Mouse (Mus musculus): ENCODE data around the gene Ppdpf. TPM values are rescaled to one million over a fixed set of nuclear protein-coding genes. Genes with fewer than 3 reads are reported as not detected.
"Not testable (repeated sequence)": the region's sequence is repeated elsewhere in the genome, so short reads cannot be mapped to it uniquely, and the experiment has no call there.

The Ppdpf gene
- polyA plus RNA-seq, 1 experiment from 2014 or later: 264 TPM

DNA sequence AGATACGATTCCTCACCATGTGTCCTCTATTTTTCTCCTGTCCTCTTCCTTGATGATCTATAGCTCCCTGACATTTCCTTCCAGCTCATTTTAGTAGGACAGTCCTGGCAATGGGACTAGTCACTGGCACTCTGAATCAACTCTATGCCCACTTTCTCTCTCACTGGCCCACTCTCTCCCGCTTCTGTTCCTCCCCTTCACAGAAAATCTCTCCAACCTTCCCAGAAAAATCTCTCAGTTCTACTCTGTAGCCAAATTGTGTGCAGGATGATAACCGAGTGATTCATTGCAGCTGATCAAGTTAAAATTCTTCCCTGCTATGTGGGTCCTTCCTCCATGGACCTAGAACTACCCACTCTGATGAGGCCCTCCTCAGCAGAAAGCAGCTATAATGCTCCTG, 12.4 kb upstream of the Ppdpf start:
- Histone ChIP-seq H3K27ac (no peak overlapping the region), H3K4me2 (replicated peaks) (no peak overlapping the region), H3K9ac (no peak overlapping the region), H3K4me3 (replicated peaks) (no peak overlapping the region), H3K27me3 (replicated peaks) (no peaks in the 10 kb centered on the region), H3K4me1 (replicated peaks) (no peaks in the 10 kb centered on the region), H3K36me3 (no peaks in the 10 kb centered on the region), H3K9me3 (no peaks in the 10 kb centered on the region)
- 82% methylated on average over 3 of the region's 3 CpGs for WGBS
- no peak for ATAC-seq

DNA sequence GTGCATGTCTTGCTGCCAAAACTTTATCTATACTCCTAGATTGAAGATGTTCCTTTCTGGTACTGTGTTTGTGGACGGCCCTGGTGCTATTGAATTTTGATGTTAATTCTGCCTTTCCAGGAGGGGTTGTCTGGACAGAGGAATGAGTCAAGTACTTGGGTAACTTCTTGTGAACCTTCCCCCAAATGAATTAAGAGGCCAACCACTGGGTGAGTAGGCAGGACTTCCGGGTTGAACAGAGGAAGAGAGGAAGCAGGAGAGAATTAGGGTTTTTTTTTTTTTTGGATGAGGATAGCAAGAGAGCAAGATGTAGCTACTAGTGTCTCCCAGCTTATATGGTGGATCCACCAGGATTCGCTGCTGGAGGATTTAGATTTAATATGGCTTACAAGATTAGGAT, 9.0 kb upstream of the Ppdpf start:
- H3K4me2 ChIP-seq (replicated peaks): no peak overlapping the region
- ATAC-seq: no peak
- H3K4me1 ChIP-seq (replicated peaks): no peaks in the 10 kb centered on the region
- no peaks in the 10 kb centered on the region for H3K27me3 ChIP-seq (replicated peaks)
- no peaks in the 10 kb centered on the region for H3K9me3 ChIP-seq
- H3K27ac ChIP-seq: no peak overlapping the region
- 77% methylated on average over 3 of the region's 3 CpGs for WGBS
- H3K4me3 ChIP-seq (replicated peaks): no peak overlapping the region
- no peaks in the 10 kb centered on the region for H3K36me3 ChIP-seq
- H3K9ac ChIP-seq: no peak overlapping the region

DNA sequence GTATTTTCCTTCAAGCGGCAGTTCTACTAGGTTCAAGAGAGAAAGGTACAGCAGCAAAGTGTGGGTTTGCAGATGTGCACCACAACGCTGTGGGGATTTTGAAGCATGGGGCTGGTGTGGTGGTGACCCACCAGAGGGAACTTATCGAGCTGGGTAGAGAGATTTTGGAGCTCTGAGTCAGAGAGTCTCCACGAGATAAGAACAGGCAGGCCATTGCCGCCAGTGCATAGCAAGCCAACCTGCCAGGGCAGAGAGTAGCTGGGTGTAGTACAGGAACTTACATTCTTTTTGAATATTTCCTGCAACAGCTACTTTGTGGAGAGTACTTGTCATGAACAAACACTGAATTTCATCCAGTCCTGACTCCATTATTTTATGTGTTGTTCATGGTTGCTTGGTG, 8.6 kb upstream of the Ppdpf start:
- no peaks in the 10 kb centered on the region for H3K4me1 ChIP-seq (replicated peaks)
- H3K27ac ChIP-seq: no peak overlapping the region
- no peak overlapping the region for H3K4me3 ChIP-seq (replicated peaks)
- H3K9ac ChIP-seq: no peak overlapping the region
- WGBS: 81% methylated on average over 5 of the region's 5 CpGs
- ATAC-seq: no peak
- H3K4me2 ChIP-seq (replicated peaks): no peak overlapping the region
- no peaks in the 10 kb centered on the region for H3K36me3 ChIP-seq
- H3K27me3 ChIP-seq (replicated peaks): no peaks in the 10 kb centered on the region
- no peaks in the 10 kb centered on the region for H3K9me3 ChIP-seq

DNA sequence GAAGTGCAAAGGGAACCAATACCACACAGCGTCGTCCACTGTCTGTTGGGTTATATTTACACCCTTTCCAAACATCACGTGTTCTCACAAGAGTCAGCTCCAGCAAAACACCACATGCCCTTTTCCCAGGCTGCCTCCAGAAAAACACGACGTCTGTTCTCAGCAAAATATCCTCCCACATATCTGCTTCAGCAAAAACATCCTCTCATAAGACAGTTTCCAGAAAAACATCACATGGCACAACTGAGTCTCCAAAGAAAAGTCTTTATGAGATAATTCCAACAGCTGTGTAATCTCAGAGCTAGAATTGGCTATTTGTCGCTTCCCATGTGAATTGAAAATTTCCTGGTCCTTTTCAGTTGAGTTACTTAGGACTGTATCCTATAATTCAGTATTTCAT, 6.1 kb upstream of the Ppdpf start:
- H3K27ac ChIP-seq: no peak overlapping the region
- H3K27me3 ChIP-seq (replicated peaks): no peaks in the 10 kb centered on the region
- H3K4me2 ChIP-seq (replicated peaks): no peak overlapping the region
- no peak overlapping the region for H3K4me3 ChIP-seq (replicated peaks)
- 69% methylated on average over 6 of the region's 6 CpGs for WGBS
- ATAC-seq: no peak
- no peaks in the 10 kb centered on the region for H3K36me3 ChIP-seq
- H3K9ac ChIP-seq: no peak overlapping the region
- H3K9me3 ChIP-seq: no peaks in the 10 kb centered on the region
- no peaks in the 10 kb centered on the region for H3K4me1 ChIP-seq (replicated peaks)

DNA sequence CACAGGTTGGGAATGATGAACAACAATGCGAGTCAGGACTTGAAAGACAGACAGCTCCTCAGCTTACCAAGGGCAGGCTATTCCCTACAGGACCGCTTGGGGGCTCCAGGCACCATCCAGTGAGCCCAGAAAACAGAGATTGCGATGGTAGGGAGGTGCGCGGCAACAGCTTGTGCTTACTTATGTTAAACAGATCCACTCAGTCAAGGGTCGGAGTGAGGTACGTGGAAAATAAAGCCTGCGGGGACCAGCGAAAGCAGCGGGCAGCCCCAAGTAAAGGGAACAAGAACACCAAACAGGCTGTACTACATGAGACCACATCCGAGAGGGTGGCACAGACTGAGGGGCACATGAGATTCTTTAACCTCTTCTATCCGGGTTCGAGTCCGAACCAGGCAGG, 412 bp upstream of the Ppdpf start:
- Histone ChIP-seq H3K4me3 (replicated peaks) (peak overlapping the region; percentile 77), H3K36me3 (no peaks in the 10 kb centered on the region), H3K27ac (peak overlapping the region; percentile 95), H3K27me3 (replicated peaks) (no peaks in the 10 kb centered on the region), H3K9ac (peak overlapping the region; percentile 80), H3K9me3 (no peaks in the 10 kb centered on the region), H3K4me2 (replicated peaks) (peak overlapping the region; percentile 90), H3K4me1 (replicated peaks) (peaks cover 8% of the 10 kb centered on the region)
- peak; percentile 89 for ATAC-seq
- WGBS: under 1% methylated on average over 14 of the region's 14 CpGs

DNA sequence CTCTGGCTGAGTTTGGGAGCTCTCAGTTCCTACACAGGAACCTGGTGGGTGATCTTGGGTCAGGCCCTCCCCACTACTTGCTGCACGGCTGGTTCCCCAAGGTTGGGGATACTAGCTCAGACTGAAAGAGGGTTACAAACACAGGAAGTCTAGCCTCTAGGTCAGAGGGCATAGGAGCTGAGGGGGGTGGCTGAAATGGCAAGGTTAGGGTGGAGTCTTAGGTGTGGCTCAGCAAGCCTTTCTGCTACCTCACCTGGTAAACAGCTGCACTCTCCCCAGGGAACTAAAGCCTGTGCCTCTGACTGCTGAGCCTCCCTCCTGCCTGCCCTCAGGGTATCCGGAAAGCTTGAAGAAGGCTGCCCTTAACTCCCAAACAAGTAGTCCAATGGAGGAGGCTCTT, 1.6 kb downstream of the Ppdpf start:
- peak overlapping the region; percentile 58 for H3K27ac ChIP-seq

DNA sequence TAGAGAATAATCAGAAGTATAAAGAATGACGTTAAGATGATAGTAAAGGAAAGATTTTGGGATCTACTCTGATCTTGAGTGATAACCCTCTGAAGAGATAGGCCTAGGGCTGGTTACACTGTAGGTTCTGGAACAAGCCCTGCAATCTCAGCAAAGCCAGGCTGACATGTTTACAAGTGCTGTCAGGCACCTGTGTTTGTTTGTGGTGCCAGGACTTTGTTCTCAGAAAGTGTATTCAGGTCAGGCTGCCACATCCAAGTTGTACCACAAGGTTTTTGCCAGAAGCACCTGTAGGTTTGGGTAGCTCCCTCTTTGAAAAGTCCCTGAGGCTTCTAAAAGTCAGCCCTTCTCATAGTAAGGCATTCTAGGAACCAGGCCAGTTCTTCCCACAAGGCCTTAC, 2.3 kb downstream of the Ppdpf start:
- Histone ChIP-seq H3K9ac (no peak overlapping the region), H3K4me3 (replicated peaks) (no peak overlapping the region), H3K4me2 (replicated peaks) (no peak overlapping the region), H3K27ac (no peak overlapping the region), H3K9me3 (no peaks in the 10 kb centered on the region), H3K27me3 (replicated peaks) (no peaks in the 10 kb centered on the region), H3K4me1 (replicated peaks) (peaks cover 8% of the 10 kb centered on the region), H3K36me3 (no peaks in the 10 kb centered on the region)
- ATAC-seq: no peak
- 85% methylated on average over 1 of the region's 1 CpGs for WGBS

More for the DNA sequence above, 1.6 kb downstream of the Ppdpf start:
- ATAC-seq: peak; percentile 1; the same call in 1 of the 2 replicates
- Histone ChIP-seq H3K4me3 (replicated peaks) (peak overlapping the region; percentile 77), H3K9ac (no peak overlapping the region), H3K9me3 (no peaks in the 10 kb centered on the region), H3K27me3 (replicated peaks) (no peaks in the 10 kb centered on the region), H3K36me3 (no peaks in the 10 kb centered on the region), H3K4me2 (replicated peaks) (peak overlapping the region; percentile 90), H3K4me1 (replicated peaks) (peaks cover 8% of the 10 kb centered on the region)
- 52% methylated on average over 2 of the region's 2 CpGs for WGBS

DNA sequence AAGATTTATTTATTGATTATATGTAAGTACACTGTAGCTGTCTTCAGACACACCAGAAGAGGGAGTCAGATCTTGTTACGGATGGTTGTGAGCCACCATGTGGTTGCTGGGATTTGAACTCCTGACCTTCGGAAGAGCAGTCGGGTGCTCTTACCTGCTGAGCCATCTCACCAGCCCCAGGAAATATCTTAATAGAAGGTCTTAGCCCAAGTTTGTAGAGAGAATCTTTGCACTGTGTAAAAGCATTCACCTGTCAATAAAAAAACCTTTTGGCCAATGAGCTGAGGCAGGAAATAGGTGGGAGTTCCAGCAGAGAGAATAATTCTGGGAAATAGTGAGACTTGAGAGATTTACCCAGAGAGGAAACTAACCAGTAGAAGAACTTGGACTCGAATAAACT, 4.3 kb downstream of the Ppdpf start:
- not testable (repeated sequence) for H3K27ac ChIP-seq; H3K27me3 ChIP-seq (replicated peaks); ATAC-seq; H3K4me1 ChIP-seq (replicated peaks); H3K36me3 ChIP-seq; H3K4me3 ChIP-seq (replicated peaks); H3K9ac ChIP-seq; H3K4me2 ChIP-seq (replicated peaks); H3K9me3 ChIP-seq
- 70% methylated on average over 4 of the region's 4 CpGs for WGBS

DNA sequence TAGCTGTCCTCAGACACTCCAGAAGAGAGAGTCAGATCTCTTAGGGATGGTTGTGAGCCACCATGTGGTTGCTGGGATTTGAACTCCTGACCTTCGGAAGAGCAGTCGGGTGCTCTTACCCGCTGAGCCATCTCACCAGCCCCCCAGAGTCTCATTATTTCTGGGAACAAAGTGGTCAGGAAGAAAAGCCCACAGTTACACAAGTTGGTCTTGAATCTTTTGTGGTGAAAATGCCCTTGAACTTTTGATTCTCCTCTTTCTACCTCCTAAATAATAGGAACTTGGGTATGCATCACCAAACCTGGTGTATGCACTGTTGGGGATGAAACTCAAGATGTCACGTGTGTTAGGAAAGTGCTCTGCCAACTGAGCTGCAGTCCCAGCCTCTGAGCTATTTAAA, 4.9 kb downstream of the Ppdpf start:
- Histone ChIP-seq H3K36me3 (no peaks in the 10 kb centered on the region), H3K4me1 (replicated peaks) (peaks cover 10% of the 10 kb centered on the region), H3K27me3 (replicated peaks) (no peaks in the 10 kb centered on the region), H3K9ac (no peak overlapping the region), H3K9me3 (no peaks in the 10 kb centered on the region), H3K4me2 (replicated peaks) (no peak overlapping the region), H3K4me3 (replicated peaks) (no peak overlapping the region), H3K27ac (no peak overlapping the region)
- ATAC-seq: no peak
- 69% methylated on average over 4 of the region's 4 CpGs for WGBS

DNA sequence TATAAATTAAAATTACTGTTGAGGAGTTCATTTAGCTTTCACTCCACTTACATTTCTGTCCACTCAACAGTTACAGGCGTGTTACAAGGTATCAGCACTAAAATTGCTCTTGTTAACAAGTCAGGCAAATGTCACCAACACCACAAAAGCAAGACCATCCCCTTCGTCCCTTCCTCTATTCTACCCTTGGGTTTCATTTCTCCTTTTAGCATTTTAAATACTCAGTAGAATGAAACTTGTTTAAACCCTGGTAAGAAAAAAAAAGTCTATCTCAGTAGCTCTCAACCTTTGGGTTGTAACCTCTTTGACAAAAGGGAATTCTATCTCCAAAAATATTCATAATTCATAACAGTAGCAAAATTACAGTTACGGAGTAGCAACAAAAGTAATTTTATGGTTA, 6.0 kb downstream of the Ppdpf start:
- no peak for ATAC-seq
- Histone ChIP-seq H3K27me3 (replicated peaks) (no peaks in the 10 kb centered on the region), H3K4me2 (replicated peaks) (no peak overlapping the region), H3K9me3 (no peaks in the 10 kb centered on the region), H3K4me1 (replicated peaks) (peaks cover 11% of the 10 kb centered on the region), H3K4me3 (replicated peaks) (no peak overlapping the region), H3K9ac (no peak overlapping the region), H3K27ac (no peak overlapping the region), H3K36me3 (no peaks in the 10 kb centered on the region)
- WGBS: 75% methylated on average over 3 of the region's 3 CpGs

DNA sequence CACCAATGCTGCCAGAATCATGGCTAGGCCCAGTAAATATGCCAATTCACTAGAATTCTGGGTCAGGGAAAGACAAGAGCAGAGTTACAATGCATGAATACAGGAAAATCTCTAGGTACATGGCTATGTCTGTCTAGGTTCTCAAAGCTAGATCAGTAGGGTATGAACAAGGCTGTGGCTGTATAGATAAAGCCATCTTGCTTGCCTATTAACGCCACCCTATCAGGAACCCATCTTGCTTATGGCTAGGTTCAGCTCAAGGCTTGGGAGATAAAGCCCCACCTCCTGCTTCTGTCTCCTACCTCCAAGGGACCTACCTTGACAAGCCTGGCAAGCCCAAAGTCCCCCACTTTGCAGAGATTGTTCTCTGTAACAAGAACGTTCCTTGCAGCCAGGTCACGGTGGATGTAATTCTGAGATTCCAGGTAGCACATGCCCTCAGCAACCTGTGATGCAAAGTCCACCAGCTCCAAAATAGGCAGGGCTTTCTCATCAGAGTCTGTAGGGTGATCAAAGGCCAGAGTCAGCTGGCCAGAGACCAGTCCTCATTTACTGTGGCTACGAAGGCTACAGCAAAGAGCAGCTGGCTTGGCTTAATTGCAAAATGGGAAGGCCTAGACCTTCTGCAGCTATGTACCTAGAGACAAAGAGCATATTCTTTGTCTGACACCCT, 9.7 kb downstream of the Ppdpf start:
- WGBS: 63% methylated on average over 4 of the region's 4 CpGs
- no peak overlapping the region for H3K4me3 ChIP-seq (replicated peaks)
- H3K9ac ChIP-seq: no peak overlapping the region
- no peaks in the 10 kb centered on the region for H3K36me3 ChIP-seq
- H3K9me3 ChIP-seq: no peaks in the 10 kb centered on the region
- H3K4me1 ChIP-seq (replicated peaks): 0 out of 2 replicates have a peak, but pooled peaks cover 2% of the 10 kb centered on the region
- no peak overlapping the region for H3K27ac ChIP-seq
- ATAC-seq: peak; percentile 75
- H3K27me3 ChIP-seq (replicated peaks): no peaks in the 10 kb centered on the region
- no peak overlapping the region for H3K4me2 ChIP-seq (replicated peaks)

DNA sequence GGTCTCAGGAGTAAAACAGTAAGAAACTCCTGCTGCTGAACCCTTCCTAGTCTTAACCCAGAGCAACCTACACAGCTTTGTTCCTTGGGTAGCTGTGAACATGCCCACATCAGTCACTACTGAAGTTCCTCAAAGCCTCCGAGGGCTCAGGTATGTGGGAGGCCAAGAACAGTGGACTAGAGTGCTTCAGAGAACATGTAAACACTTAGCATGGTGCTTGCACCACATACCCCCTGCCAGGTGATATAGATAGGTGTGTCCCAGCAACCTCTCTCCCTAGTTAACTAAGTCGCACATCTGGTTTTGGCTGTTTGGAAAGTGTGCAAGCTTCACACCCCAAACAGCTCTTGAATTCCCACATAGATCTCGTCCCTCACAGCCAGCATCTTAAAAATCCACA, 14.6 kb downstream of the Ppdpf start:
- no peak overlapping the region for H3K27ac ChIP-seq
- H3K27me3 ChIP-seq (replicated peaks): no peaks in the 10 kb centered on the region
- H3K4me3 ChIP-seq (replicated peaks): no peak overlapping the region
- H3K36me3 ChIP-seq: no peaks in the 10 kb centered on the region
- WGBS: 66% methylated on average over 3 of the region's 3 CpGs
- H3K4me1 ChIP-seq (replicated peaks): peaks cover 8% of the 10 kb centered on the region; the same call in 1 of the 2 replicates
- no peak overlapping the region for H3K4me2 ChIP-seq (replicated peaks)
- no peak for ATAC-seq
- no peaks in the 10 kb centered on the region for H3K9me3 ChIP-seq
- no peak overlapping the region for H3K9ac ChIP-seq

DNA sequence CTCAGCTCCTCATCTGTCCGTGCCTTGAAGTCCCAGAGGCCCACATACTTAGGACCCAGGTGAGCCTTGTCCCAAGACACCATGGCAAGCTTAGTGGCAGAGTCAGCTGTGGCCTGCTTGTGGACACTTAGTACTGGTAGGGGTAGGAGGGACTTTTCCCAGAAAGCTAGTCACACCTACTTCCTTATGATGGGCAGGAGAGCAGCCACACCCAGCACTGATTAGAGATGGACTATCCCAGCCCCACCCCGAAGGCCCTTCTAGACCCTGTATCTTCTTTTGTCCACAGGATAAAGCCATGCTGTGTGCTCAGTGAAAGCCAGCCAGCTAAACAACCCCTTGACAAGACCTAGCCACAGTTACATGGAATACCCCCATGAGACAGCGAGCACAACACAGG, 15.4 kb downstream of the Ppdpf start, which contains the start of gene Ptk6:
Ptk6 (minus strand) TSS at position 368 of the 400 bp plus-strand sequence.
- H3K9me3 ChIP-seq: no peaks in the 10 kb centered on the region
- ATAC-seq: peak; percentile 70
- no peak within 1 kb of the TSS for H3K9ac ChIP-seq
- no peak within 1 kb of the TSS for H3K27ac ChIP-seq
- H3K4me2 ChIP-seq (replicated peaks): no peak within 1 kb of the TSS
- H3K27me3 ChIP-seq (replicated peaks): no peaks in the 10 kb centered on the region
- no peak within 1 kb of the TSS for H3K4me3 ChIP-seq (replicated peaks)
- no peaks in the 10 kb centered on the region for H3K36me3 ChIP-seq
- 76% methylated on average over 3 of the region's 3 CpGs for WGBS
- H3K4me1 ChIP-seq (replicated peaks): peaks cover 5% of the 10 kb centered on the region; the same call in 1 of the 2 replicates

All from intestine, embryonic 15.5 days (tissue).